Mouse (Mus musculus): ENCODE results near the gene Gpr157.

Gpr157 gene

DNA sequence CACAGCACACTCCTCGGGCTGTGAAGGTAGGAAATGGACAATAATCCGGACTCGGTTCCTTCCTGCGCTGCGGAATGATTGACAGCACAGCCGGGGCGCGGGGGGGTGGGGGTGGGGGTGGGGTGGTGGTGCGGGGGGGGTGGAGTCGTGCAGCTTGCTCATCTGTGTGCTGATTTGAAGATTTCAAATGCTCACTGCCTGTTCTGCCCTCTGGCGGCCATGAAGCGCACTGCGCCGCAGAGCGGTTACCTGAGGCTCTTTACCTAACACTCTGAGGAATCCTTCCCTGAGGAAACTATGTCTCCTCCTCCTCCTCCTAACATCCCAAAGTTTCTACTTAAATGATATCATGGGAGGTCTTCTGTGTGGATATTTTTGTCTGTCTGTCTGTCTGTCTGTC is 25.7 kb downstream of the Gpr157 start:
- DNase-seq = peak; percentile 90

GRCm38 (mm10) chr4:150114505-150115061 is 27.4 kb downstream of the Gpr157 start:
- no peak for DNase-seq

- peak; percentile 56 for DNase-seq
These were observed 30.1 kb downstream of the Gpr157 start for GRCm38 (mm10) chr4:150117311-150117710.

DNA sequence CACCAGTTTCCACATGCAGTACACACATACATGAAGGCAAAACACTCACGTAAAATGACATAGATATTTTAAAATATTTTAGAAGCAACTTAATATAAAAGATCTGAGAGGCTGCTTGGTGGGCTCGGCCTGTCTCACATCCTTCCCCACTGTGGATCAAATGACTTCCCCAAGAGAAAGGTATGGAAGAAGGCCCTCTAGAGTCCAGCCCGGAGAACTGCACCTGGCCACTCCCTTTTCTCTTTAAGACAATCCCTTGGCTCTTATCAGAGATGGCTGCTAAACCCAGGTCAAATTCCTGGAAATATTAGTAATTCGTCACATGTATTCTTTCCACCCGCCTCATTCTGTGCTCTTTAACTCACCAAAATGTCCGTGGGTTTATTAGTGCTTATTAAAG is 31.0 kb downstream of the Gpr157 start:
- DNase-seq = no peak

DNA sequence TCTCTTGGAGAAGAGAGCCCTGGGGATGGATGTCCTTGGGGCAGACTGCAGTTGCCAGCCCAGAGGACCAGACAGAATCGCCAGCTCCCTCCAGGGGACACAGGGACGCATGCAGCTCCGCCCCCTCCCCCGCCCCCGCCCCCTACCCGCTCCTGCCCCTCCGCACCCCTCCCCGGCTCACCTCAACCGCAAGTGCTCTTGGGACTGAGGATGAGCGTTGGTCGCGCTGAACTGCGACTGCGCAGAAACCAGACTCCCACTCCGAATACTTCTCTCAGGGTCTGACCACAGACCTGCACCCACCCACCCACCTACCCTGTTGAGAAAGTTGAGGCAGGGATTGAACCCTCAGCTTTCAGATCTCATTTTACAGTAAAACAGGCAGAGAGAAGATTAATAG is 31.9 kb downstream of the Gpr157 start, which contains the start of gene Slc2a5:
Gene Slc2a5, plus strand, starts transcription at position 229 of the 400 bp plus-strand sequence.
- peak; percentile 48 for DNase-seq

- DNase-seq = no peak
These were observed 32.5 kb downstream of the Gpr157 start for GRCm38 (mm10) chr4:150119640-150120039.

- DNase-seq = peak; percentile 46
These were observed 33.1 kb downstream of the Gpr157 start for GRCm38 (mm10) chr4:150120173-150120833.

GRCm38 (mm10) chr4:150121430-150121829 is 34.3 kb downstream of the Gpr157 start:
- DNase-seq = no peak

GRCm38 (mm10) chr4:150122476-150122875 is 35.3 kb downstream of the Gpr157 start:
- DNase-seq = no peak

GRCm38 (mm10) chr4:150126373-150126772 is 39.2 kb downstream of the Gpr157 start:
- no peak for DNase-seq

DNA sequence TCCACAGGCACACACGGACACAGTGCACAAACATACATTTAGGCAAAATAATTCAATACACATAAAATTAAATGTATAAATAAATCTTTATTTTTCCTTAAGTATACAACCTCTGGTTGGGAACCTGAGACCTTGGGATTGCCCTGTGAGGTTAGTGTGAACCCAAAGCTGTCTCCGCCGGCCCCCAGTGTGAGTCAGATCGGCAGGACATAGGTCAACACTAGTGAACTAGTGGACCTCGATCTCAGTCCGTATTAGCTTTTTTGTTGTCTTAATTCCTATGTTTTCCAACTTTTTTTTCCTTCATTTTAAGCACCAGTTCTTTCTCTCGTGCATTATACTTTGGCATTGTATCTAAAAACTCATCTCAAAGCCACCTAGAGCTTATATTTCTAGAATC is 40.7 kb downstream of the Gpr157 start:
- DNase-seq = no peak

- no peak for DNase-seq
These were observed 41.4 kb downstream of the Gpr157 start for GRCm38 (mm10) chr4:150128571-150128970.

DNA sequence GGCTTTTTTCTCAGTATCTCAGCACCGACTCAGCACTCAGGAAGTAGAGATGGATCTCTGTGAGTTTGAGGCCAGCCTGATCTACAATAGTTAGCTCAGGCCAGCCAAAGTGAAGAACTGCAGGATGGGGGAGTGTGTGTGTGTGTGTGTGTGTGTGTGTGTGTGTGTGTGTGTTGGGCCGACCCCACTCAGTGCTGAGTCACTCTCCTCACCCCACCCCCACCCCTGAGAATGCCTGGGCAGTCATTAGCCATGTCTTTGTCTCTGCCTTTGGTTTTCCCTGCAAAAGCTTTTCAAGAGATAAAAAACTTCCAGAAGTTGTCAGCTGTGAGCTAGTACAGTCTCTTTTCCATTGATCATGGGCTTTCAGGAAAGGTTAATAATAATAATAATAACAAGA is 43.5 kb downstream of the Gpr157 start:
- DNase-seq = no peak

- DNase-seq = peak; percentile 45
These were observed 45.6 kb downstream of the Gpr157 start for GRCm38 (mm10) chr4:150132692-150133271.

- no peak for DNase-seq
These were observed 48.1 kb downstream of the Gpr157 start for GRCm38 (mm10) chr4:150135254-150135653.

GRCm38 (mm10) chr4:150136693-150137092 is 49.5 kb downstream of the Gpr157 start:
- DNase-seq = peak; percentile 92

DNA sequence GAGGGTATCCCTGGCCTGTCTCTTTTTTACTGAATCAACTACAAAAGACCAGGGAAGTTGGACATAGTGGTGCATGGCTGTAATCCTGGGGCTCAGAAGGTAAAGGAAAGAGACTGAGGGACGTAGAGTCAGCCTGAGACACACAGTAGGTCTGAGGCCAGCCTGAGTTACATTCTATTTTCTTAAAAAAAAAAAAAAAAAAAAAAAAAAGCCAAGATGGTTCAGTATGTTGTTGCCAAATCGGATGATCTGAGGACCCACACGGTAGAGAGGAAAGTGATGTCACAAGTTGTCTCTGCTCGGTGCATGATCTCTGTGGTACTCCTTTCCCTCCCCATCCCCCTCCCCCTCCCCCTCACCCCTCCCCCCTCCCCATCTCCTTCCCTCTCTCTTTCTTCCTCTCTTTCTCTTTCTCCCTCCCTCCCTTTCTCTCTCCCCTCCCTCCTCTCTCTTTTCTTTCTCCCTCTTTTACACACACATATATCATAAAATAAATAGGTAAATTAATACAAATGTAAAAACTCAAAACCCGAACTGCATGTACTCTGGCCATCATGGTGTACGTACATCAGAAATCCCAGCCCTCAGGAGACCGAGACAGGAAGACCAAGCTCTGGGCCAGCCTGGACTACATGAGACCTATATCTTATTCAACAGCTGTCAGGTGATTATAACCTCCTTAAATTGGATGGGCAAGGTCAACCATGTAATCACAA is 50.4 kb downstream of the Gpr157 start:
- DNase-seq = no peak

DNA sequence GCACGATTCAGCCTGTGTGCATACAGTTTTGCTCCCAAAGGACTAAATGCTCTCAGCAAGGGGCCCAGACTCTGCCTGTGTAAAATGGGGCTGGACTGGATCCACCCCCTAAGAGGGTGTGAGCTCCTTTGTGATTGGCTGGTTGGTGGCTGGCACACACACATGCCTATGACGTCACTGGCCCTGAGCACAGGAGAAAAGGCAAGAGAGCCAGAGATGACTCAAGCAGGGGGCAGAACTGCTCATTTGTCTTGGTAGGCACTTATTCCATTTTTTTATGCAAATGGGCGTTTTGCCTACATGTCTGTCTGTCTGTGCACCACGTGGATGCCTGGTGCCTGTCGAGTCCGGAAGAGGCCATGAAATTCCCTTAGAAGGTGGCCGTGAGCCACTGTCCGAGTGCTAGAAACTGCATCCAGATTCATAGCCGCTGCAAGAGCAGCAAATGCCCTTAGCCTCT is 50.9 kb downstream of the Gpr157 start:
- DNase-seq = peak; percentile 66

DNA sequence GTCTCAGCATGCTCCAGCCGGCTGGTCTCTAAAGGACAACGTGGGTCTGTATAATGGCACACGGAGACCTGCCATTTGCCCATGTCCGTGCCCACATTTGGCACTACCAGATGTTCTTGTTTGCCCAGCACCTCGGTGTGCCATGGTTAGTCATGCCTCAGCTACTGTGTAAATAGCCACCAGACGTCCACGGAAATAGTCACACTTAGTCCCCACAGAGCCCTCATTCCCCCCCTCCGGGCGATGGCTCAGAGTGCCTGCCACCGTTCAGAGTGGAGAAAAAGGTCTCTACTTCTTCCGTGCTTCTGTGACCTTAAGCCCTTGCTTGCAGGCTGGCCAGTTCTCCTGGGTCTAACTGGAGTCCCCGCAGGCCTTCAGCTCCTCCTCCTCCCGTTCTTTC is 51.9 kb downstream of the Gpr157 start:
- DNase-seq = no peak

DNA sequence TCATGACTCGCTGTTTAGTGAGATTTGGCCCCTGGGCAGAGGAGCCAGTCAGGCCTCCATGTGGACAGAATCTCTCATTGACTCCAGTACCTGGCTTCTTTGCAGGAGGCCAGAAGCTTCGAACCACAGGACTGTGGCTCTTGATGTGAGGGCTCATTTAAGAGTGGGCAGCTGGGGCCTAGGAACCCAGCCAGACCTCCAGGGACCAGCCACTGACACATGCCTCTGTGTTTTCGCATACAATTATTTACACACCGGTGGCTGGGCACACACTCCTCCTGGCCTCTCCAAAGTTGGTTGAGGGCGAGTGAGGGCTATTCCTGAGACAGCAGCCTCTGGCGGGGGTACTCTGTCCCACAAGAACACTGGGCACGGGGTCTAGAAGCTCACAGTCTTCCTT is 53.2 kb downstream of the Gpr157 start:
- no peak for DNase-seq

DNA sequence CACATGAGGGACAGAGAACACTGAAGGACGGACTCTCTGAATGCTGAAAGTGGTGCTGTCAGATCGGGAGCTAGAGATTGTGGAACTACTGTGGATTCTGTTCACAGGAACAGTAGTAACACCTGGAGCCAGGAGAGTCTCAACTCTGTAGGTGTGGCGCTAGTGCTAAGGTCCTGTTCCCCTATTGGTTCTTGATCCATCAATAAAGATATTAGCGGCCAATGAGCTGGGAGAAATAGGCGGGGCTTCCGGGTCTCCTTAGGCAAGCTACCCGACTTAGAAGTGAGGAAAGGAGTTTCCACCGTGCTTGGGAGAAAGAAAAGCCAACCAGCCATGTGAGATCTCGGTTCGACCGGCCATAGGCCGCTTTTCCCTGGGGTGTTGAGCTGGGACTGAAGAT is 57.1 kb downstream of the Gpr157 start:
- no peak for DNase-seq

GRCm38 (mm10) chr4:150146286-150146685 is 59.1 kb downstream of the Gpr157 start:
- no peak for DNase-seq

DNA sequence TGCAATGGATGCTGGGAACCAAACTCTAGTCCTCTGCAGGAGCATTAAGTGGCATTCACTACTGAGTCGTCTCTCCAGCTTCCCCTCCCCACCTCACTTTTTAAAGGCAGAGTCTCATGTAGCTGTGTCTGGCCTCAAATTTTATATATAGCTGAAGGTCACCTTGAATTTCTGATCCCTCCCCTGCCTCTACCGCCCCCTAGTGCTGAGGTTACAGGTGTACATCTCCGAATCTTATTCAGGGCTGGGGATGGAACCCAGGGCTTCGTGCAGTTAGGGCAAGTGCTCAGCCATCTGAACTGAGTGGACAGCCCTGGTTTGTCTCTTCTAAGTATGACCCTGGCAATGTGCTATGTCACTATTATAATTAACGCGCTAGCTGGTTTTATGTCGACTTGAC is 63.9 kb downstream of the Gpr157 start:
- DNase-seq = peak; percentile 36

- DNase-seq = no peak
These were observed 65.3 kb downstream of the Gpr157 start for GRCm38 (mm10) chr4:150152483-150152882.
